Mouse (Mus musculus) skeletal muscle tissue, postnatal 0 days (tissue): ENCODE results near the gene Defb25. TPM values are rescaled to one million over a fixed set of nuclear protein-coding genes. Genes with fewer than 3 reads are reported as not detected.

Source experiments
- polyA plus RNA-seq: library from polyadenylated mRNA; unstranded; fragments of >200 nt; fragmentation: Nextera tagmentation; extraction: Ambion mirVana; gene quantifications from 2 replicates; pipeline ENCODE4 v1.2.1, GENCODE M21; 2015

The Defb25 gene
- polyA plus RNA-seq, result 2.4 and 2.9 TPM in 2 replicates

GRCm38 (mm10) chr2:152622953-152623352, at the start of gene Defb25:
Gene Defb25, minus strand, starts transcription at chr2:152623053.

GRCm38 (mm10) chr2:152669256-152669638, 46.4 kb upstream of the Defb25 start, which contains the start of gene H13:
Gene H13, plus strand, starts transcription at chr2:152669461.

DNA sequence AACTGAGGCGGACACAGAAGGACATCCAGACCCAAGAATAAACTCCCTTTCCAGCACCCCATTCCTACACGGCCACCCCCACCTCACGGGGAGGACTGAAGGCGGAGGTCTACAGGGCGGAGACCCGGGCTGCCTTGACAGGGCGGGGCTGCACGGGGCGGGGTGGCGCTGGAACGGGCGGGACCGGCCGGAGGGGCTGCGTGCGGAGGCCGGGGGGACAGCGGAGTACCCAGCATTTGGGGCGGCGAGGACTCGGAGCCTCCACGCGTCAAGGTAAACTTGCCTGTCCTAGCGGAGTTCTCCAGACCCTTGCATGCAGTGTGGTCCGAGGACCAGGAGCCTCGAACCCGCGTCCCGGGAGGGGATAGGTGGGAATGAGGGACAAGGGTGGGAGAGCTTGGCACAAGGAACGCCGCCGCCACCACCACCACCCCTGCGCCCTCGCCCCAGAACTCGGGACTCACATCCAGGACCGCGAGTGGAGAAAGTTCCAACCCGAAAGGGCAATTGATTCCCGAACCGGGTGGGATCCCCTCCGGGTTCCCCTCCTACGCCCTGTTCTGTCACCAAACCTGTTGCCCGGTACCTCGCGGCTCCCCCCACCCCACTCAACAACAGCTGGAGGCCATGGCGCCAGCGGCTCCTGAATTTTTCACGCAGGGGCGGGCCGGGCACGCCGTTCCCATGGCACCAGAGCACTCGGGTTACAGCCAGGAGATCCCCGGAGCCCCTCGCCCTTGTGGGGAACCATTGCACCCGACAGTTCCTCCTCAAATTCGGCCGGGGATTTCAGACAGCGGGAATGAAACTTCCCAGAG, 4.1 kb upstream of the Defb25 start, which contains the start of gene Rem1:
Gene Rem1, plus strand, starts transcription at position 178 of the 818 bp plus-strand sequence.

GRCm38 (mm10) chr2:152604057-152604456, 18.8 kb downstream of the Defb25 start, which contains the start of gene Defb36:
Gene Defb36, plus strand, starts transcription at chr2:152604327.

GRCm38 (mm10) chr2:152599299-152599698, 23.6 kb downstream of the Defb25 start, which contains the start of gene Defb45:
Gene Defb45, minus strand, starts transcription at chr2:152599399.

GRCm38 (mm10) chr2:152580107-152580506, 42.7 kb downstream of the Defb25 start, which contains the start of gene Defb19:
Gene Defb19, minus strand, starts transcription at chr2:152580312.

Other genes with a start within 250 kb of the Defb25 start
- 0.13 TPM in 1 of 2 replicates, not detected in the other for gene Nrsn2, start 246.4 kb downstream of the Defb25 start, polyA plus RNA-seq
- gene Sox12, start 225.0 kb downstream of the Defb25 start, polyA plus RNA-seq, result 2.7 and 2.8 TPM in 2 replicates
- 15.2 and 16.1 TPM in 2 replicates for gene Zcchc3, start 208.0 kb downstream of the Defb25 start, polyA plus RNA-seq
- gene 6820408C15Rik, start 207.5 kb downstream of the Defb25 start, polyA plus RNA-seq, result 0.12 and 0.28 TPM in 2 replicates
- not detected in 2 replicates for gene Defb23, start 158.4 kb downstream of the Defb25 start, polyA plus RNA-seq
- not detected in 2 replicates for gene Defb20, start 146.0 kb downstream of the Defb25 start, polyA plus RNA-seq
- not detected in 2 replicates for gene Defb22, start 132.9 kb downstream of the Defb25 start, polyA plus RNA-seq
- not detected in 2 replicates for gene Defb26, start 111.4 kb downstream of the Defb25 start, polyA plus RNA-seq
- not detected in 2 replicates for gene Defb28, start 104.8 kb downstream of the Defb25 start, polyA plus RNA-seq
- not detected in 2 replicates for gene Defb29, start 83.0 kb downstream of the Defb25 start, polyA plus RNA-seq
- gene Gm17416, start 53.7 kb downstream of the Defb25 start, polyA plus RNA-seq, result not detected in 2 replicates
- gene Defb21, start 50.3 kb downstream of the Defb25 start, polyA plus RNA-seq, result not detected in 2 replicates
- gene Defb19, start 42.7 kb downstream of the Defb25 start, polyA plus RNA-seq, result not detected in 2 replicates
- not detected in 2 replicates for gene Defb45, start 23.7 kb downstream of the Defb25 start, polyA plus RNA-seq
- gene Defb36, start 18.7 kb downstream of the Defb25 start, polyA plus RNA-seq, result not detected in 2 replicates
- gene Rem1, start 3.9 kb upstream of the Defb25 start, polyA plus RNA-seq, result 9.6 and 9.7 TPM in 2 replicates
- 74.3 and 87.0 TPM in 2 replicates for gene H13, start 46.4 kb upstream of the Defb25 start, polyA plus RNA-seq
- gene Mcts2, start 64.0 kb upstream of the Defb25 start, polyA plus RNA-seq, result 16.1 and 19.8 TPM in 2 replicates
- 32.7 and 47.4 TPM in 2 replicates for gene Id1, start 113.2 kb upstream of the Defb25 start, polyA plus RNA-seq
- 7.7 and 7.9 TPM in 2 replicates for gene Cox4i2, start 131.1 kb upstream of the Defb25 start, polyA plus RNA-seq
- 29.3 and 29.7 TPM in 2 replicates for gene Bcl2l1, start 208.7 kb upstream of the Defb25 start, polyA plus RNA-seq
- 11.6 and 14.0 TPM in 2 replicates for gene Tpx2, start 224.9 kb upstream of the Defb25 start, polyA plus RNA-seq